ENCODE assay signal across 23 mouse cellular contexts in the genomic region with DNA sequence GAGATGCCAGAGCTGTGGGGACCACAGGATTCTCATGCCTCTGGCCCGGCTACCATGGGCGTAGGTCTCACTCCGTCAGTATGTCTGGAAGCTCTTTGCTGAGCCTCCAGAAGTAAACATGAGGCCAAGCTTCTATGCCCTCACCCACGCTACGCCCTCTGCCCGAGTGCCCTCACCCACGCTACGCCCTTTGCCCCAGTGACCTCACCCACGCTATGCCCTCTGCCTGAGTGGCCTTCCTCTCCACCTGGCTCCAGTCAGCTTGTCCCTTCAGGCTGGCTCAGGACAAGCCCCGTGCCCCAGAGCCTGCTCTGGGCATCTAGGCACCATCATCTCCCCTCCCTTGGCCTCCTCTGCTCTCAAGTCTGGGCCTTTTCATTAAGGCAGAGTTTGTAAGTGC. TPM values are rescaled to one million over a fixed set of nuclear protein-coding genes. Genes with fewer than 3 reads are reported as not detected.
DNase-seq lines count a peak whose midpoint lies in the region; ATAC-seq and TF ChIP-seq lines count a peak whose summit lies in the region.
"Had no signal": no experiment of that assay in that cellular context is flagged by ENCODE, and none has a peak within 500 bp of the region (broad histone marks: within the 10 kb centered on the region; RNA-seq: fewer than 3 reads in every experiment).

No protein-coding gene starts in this region.

- no peak overlapping the region for H3K9ac ChIP-seq in heart, postnatal 0 days (replicated peaks; ENCODE audit: low read depth, low read length)
- H3K9ac ChIP-seq in neural tube, embryonic 12.5 days: 0 out of 2 replicates have a peak overlapping the region, but pooled peaks have one; percentile 13
- H3K9ac ChIP-seq: hindbrain, embryonic 15.5 days; limb, embryonic 12.5 days; liver, embryonic 15.5 days; midbrain, embryonic 15.5 days had no signal

- no peak overlapping the region for H3K4me2 ChIP-seq in heart, postnatal 0 days (ENCODE audit: low read depth, low read length)
- no peak overlapping the region for H3K4me2 ChIP-seq in neural tube, embryonic 12.5 days (replicated peaks)
- H3K4me2 ChIP-seq: hindbrain, embryonic 15.5 days; limb, embryonic 12.5 days; liver, embryonic 15.5 days; midbrain, embryonic 15.5 days had no signal

- no peak for TF ChIP-seq EP300 in heart, postnatal 0 days (IDR thresholded peaks at IDR 0.05; ENCODE audit: low read depth)

- H3K36me3 ChIP-seq in heart, embryonic 10.5 days: peaks cover 17% of the 10 kb centered on the region
- H3K36me3 ChIP-seq in heart, postnatal 0 days (replicated peaks; ENCODE audit: control insufficient read depth, insufficient read depth, low read length): peaks cover 15% of the 10 kb centered on the region
- peaks cover 7% of the 10 kb centered on the region for H3K36me3 ChIP-seq in neural tube, embryonic 12.5 days
- H3K36me3 ChIP-seq in limb, embryonic 10.5 days: 0 out of 2 replicates have a peak, but pooled peaks cover 13% of the 10 kb centered on the region
- H3K36me3 ChIP-seq: liver, embryonic 15.5 days; midbrain, embryonic 15.5 days had no signal

- DNase-seq in heart, embryonic 10.5 days (ENCODE audit: low spot score): no peak
- DNase-seq in heart, postnatal 10 days: no peak
- DNase-seq in heart, postnatal 0 days (ENCODE audit: low spot score): no peak
- no peak for DNase-seq in heart, adult 9 months (ENCODE audit: low spot score in 2 of 2)
- DNase-seq in neural tube, embryonic 10.5 days (ENCODE audit: extremely low spot score, low spot score): no peak
- DNase-seq in limb, embryonic 10.5 days (ENCODE audit: low spot score): no peak
- DNase-seq: adrenal gland, postnatal 25 days; B cell, adult 2 months; cerebellum, adult 2 months; cerebellum, postnatal 36 days; kidney, postnatal 4 days; right cerebral cortex, postnatal 4 days had no signal

- H3K9me3 ChIP-seq in heart, embryonic 10.5 days: no peaks in the 10 kb centered on the region
- H3K9me3 ChIP-seq in heart, postnatal 0 days (replicated peaks; ENCODE audit: control insufficient read depth, low read length): no peaks in the 10 kb centered on the region
- no peaks in the 10 kb centered on the region for H3K9me3 ChIP-seq in neural tube, embryonic 12.5 days
- H3K9me3 ChIP-seq in limb, embryonic 10.5 days (replicated peaks): 0 out of 2 replicates have a peak, but pooled peaks cover 2% of the 10 kb centered on the region
- H3K9me3 ChIP-seq: hindbrain, embryonic 15.5 days; limb, embryonic 12.5 days; liver, embryonic 15.5 days; midbrain, embryonic 15.5 days had no signal

- H3K27ac ChIP-seq in heart, embryonic 10.5 days: peak overlapping the region; percentile 79
- H3K27ac ChIP-seq in heart, postnatal 0 days (ENCODE audit: low read depth): peak overlapping the region; percentile 30; the same call in 1 of the 2 replicates
- no peak overlapping the region for H3K27ac ChIP-seq in neural tube, embryonic 12.5 days
- peak overlapping the region; percentile 53 for H3K27ac ChIP-seq in limb, embryonic 10.5 days
- H3K27ac ChIP-seq: hindbrain, embryonic 15.5 days; liver, embryonic 15.5 days; midbrain, embryonic 15.5 days had no signal

- intact Hi-C loops in heart, postnatal 10 days (cut with DNase I): loop anchor here (5.0 kb wide), 1 partner anchor 50 kb away; no protein-coding TSS in a partner anchor

- WGBS in heart, embryonic 10.5 days: 74% methylated on average over 10 of the region's 10 CpGs
- 61% methylated on average over 10 of the region's 10 CpGs for WGBS in heart, postnatal 0 days
- 81% methylated on average over 10 of the region's 10 CpGs for WGBS in neural tube, embryonic 12.5 days
- WGBS in limb, embryonic 10.5 days: 91% methylated on average over 10 of the region's 10 CpGs

- no peaks in the 10 kb centered on the region for H3K27me3 ChIP-seq in heart, embryonic 10.5 days (ENCODE audit: insufficient read depth, poor library complexity, severe bottlenecking)
- H3K27me3 ChIP-seq in heart, postnatal 0 days (ENCODE audit: control insufficient read depth, insufficient read depth, low read length): no peaks in the 10 kb centered on the region
- H3K27me3 ChIP-seq in neural tube, embryonic 12.5 days (replicated peaks): no peaks in the 10 kb centered on the region
- H3K27me3 ChIP-seq in limb, embryonic 10.5 days (ENCODE audit: low read depth, poor library complexity, severe bottlenecking): no peaks in the 10 kb centered on the region
- H3K27me3 ChIP-seq: hindbrain, embryonic 15.5 days; limb, embryonic 12.5 days; liver, embryonic 15.5 days; midbrain, embryonic 15.5 days had no signal

- ATAC-seq in heart, postnatal 0 days (ENCODE audit: insufficient read depth, low read depth): no peak
- no peak for ATAC-seq in neural tube, embryonic 12.5 days (ENCODE audit: low FRiP score, low read depth)
- ATAC-seq: forebrain, embryonic 16.5 days; intestine, embryonic 16.5 days; lung, postnatal 0 days; midbrain, embryonic 15.5 days had no signal

- TF ChIP-seq CTCF in heart, postnatal 0 days (IDR thresholded peaks at IDR 0.05; ENCODE audit: low read depth): no peak

- H3K4me3 ChIP-seq in heart, embryonic 10.5 days: no peak overlapping the region
- H3K4me3 ChIP-seq in heart, postnatal 0 days (ENCODE audit: low read depth, low read length): no peak overlapping the region
- no peak overlapping the region for H3K4me3 ChIP-seq in neural tube, embryonic 12.5 days
- no peak overlapping the region for H3K4me3 ChIP-seq in limb, embryonic 10.5 days
- H3K4me3 ChIP-seq: hindbrain, embryonic 15.5 days; limb, embryonic 12.5 days; liver, embryonic 15.5 days; midbrain, embryonic 15.5 days had no signal

- peaks cover 37% of the 10 kb centered on the region for H3K4me1 ChIP-seq in heart, embryonic 10.5 days
- peaks cover 18% of the 10 kb centered on the region for H3K4me1 ChIP-seq in heart, postnatal 0 days (ENCODE audit: control insufficient read depth, insufficient read depth)
- peaks cover 13% of the 10 kb centered on the region; the same call in 1 of the 2 replicates for H3K4me1 ChIP-seq in neural tube, embryonic 12.5 days
- H3K4me1 ChIP-seq in limb, embryonic 10.5 days: peaks cover 23% of the 10 kb centered on the region
- H3K4me1 ChIP-seq: liver, embryonic 15.5 days had no signal

RNA-seq across cellular contexts. Expression of a gene that starts 29.9 kb away (rescaled TPM):
- polyA plus RNA-seq in heart, embryonic 10.5 days (2016; fragmentation: Nextera tagmentation; extraction: Ambion mirVana): not detected in 2 replicates
- total RNA-seq in heart, postnatal 10 days (2021): not detected
- total RNA-seq in heart, postnatal 0 days (2014; rRNA removed; ENCODE audit: low replicate concordance): not detected in 2 replicates
- polyA plus RNA-seq in heart, postnatal 0 days (2015; fragmentation: Nextera tagmentation; extraction: Ambion mirVana): 0.04 TPM in 1 of 2 replicates, not detected in the other
- not detected in 2 replicates for polyA plus RNA-seq in neural tube, embryonic 12.5 days (2016; fragmentation: Nextera tagmentation; extraction: Ambion mirVana)
- polyA plus RNA-seq in limb, embryonic 10.5 days (2016; fragmentation: Nextera tagmentation; extraction: Ambion mirVana): not detected in 2 replicates
- total RNA-seq: layer of hippocampus, postnatal 10 days; megakaryocyte progenitor cell, adult 5-6 weeks had no signal
- polyA plus RNA-seq: cerebellum, adult 2 months; forebrain, embryonic 16.5 days; hindbrain, embryonic 15.5 days; kidney, embryonic 14.5 days; limb, embryonic 12.5 days had no signal

RNA-seq across cellular contexts. Expression of a gene that starts 54.3 kb away (rescaled TPM):
- polyA plus RNA-seq in heart, embryonic 10.5 days (2016; fragmentation: Nextera tagmentation; extraction: Ambion mirVana): 0.74 and 0.90 TPM in 2 replicates
- 1 to 10 TPM; 4.9 to 7.1 TPM for total RNA-seq in heart, postnatal 10 days (2021)
- total RNA-seq in heart, postnatal 0 days (2014; rRNA removed; ENCODE audit: low replicate concordance): 4.3 and 6.1 TPM in 2 replicates
- 1.0 and 1.2 TPM in 2 replicates for polyA plus RNA-seq in heart, postnatal 0 days (2015; fragmentation: Nextera tagmentation; extraction: Ambion mirVana)
- 0.43 and 0.46 TPM in 2 replicates for polyA plus RNA-seq in neural tube, embryonic 12.5 days (2016; fragmentation: Nextera tagmentation; extraction: Ambion mirVana)
- polyA plus RNA-seq in limb, embryonic 10.5 days (2016; fragmentation: Nextera tagmentation; extraction: Ambion mirVana): 0.46 and 0.48 TPM in 2 replicates
- total RNA-seq: megakaryocyte progenitor cell, adult 5-6 weeks had no signal

RNA-seq across cellular contexts. Expression of a gene that starts 55.8 kb away (rescaled TPM):
- 34.2 and 40.8 TPM in 2 replicates for polyA plus RNA-seq in heart, embryonic 10.5 days (2016; fragmentation: Nextera tagmentation; extraction: Ambion mirVana)
- total RNA-seq in heart, postnatal 10 days (2021): 10 to 100 TPM; 43.3 to 44.7 TPM
- total RNA-seq in heart, postnatal 0 days (2014; rRNA removed; ENCODE audit: low replicate concordance): 27.7 and 66.8 TPM in 2 replicates
- 13.8 and 17.9 TPM in 2 replicates for polyA plus RNA-seq in heart, postnatal 0 days (2015; fragmentation: Nextera tagmentation; extraction: Ambion mirVana)
- 32.8 and 34.8 TPM in 2 replicates for polyA plus RNA-seq in neural tube, embryonic 12.5 days (2016; fragmentation: Nextera tagmentation; extraction: Ambion mirVana)
- 26.2 and 28.1 TPM in 2 replicates for polyA plus RNA-seq in limb, embryonic 10.5 days (2016; fragmentation: Nextera tagmentation; extraction: Ambion mirVana)
- total RNA-seq: megakaryocyte progenitor cell, adult 5-6 weeks had no signal
